Mouse (Mus musculus) adrenal gland, adult (tissue): ENCODE results near the gene D430042O09Rik.
"Not testable (repeated sequence)": the region's sequence is repeated elsewhere in the genome, so short reads cannot be mapped to it uniquely, and the experiment has no call there.

Experiments
- DNase-seq, 2 experiments: peaks; one replicate each; pipeline ENCODE4 v3.0.0; 2022 to 2023; ENCODE audit warnings: low spot score in 1 of 2; ENCODE audit not compliant: inconsistent age in 2 of 2

D430042O09Rik gene

DNA sequence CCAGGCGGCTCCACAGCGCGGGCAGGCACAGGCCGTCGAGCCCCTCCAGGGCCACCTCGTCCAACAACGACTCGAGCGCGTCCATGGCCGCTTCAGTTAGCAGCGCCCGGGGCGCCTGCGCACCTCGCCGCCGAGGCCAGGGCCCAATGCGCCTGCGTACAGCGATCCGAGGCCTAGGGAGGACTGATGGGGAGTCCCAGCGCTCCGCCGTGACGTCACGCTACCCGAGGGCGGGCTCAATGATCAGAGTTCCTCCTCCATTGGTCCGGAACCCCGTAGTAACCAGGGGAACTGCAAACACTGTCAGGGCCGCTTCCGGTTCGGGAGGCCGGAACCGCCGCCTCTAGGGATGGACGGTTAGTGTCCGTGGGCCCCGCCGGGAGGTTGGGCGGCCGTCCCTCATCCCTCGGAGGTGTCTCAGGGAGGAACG lies at the start of gene D430042O09Rik, which contains the start of gene Gtf3c1:
TSS of gene D430042O09Rik (plus strand) at position 296 of the 430 bp plus-strand sequence.
TSS of gene Gtf3c1 (minus strand) at position 188 of the 430 bp plus-strand sequence.
- peak; percentile 100 for DNase-seq

DNA sequence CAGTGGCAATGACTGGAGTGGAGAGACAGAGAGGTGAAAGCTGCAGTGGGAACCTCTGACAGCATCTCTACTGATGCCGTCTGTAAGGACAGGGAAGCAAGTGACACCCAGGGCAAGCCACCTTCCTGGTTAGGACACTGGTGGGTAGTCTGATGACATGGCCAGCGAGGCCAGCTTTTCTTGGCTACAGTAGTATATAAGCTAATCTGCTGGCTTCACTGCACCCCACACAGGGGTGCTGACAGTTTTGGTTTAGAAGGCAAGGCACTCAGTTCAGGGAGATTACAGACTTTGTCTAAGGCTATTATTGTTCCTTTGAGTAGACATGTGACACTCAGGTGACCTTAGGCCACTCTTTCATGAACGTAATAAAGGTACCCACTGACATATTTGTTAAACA lies 44.0 kb upstream of the D430042O09Rik start:
- no peak for DNase-seq

DNA sequence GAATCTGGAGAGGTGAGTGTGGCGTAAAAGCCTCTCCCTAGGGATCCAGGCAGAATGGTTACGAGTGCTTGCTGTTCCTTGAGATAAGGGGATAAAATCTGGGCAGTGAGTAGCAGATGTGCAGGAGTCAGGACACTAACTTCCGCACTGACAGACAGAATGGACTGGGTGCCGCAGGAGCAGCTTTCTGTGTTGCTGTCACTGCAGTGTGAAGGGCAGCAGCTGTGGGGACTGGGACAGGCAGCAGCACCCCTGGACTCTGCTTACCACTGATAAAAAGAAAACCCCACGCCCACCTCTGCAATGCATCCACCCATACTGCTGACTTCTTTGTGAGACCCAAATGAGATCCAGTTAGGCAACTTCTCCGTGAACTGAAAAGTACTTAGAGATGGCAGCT lies 36.8 kb upstream of the D430042O09Rik start:
- no peak for DNase-seq

- peak; percentile 32 to 67 for DNase-seq
These were observed 36.3 kb upstream of the D430042O09Rik start for GRCm38 (mm10) chr7:125671396-125671795.

DNA sequence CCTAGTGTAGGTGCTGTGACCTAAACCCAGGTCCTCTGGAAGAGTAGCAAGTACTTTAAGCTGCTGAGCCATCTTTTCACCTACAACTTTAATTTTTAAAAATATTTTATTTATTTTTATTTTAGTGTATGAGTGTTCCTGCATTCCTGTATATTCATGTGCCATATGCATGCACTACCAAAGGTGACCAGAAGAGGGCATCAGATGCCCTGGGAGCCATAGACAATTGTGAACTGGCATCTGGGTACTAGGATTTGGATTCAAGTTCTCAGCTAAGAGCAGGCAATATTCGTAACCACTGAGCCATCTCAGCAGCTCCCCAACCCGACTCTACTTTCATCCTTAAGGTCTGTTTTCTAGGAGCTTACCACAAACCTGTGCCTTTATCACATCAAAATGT lies 32.8 kb upstream of the D430042O09Rik start:
- peak; percentile 30 to 80 for DNase-seq

DNA sequence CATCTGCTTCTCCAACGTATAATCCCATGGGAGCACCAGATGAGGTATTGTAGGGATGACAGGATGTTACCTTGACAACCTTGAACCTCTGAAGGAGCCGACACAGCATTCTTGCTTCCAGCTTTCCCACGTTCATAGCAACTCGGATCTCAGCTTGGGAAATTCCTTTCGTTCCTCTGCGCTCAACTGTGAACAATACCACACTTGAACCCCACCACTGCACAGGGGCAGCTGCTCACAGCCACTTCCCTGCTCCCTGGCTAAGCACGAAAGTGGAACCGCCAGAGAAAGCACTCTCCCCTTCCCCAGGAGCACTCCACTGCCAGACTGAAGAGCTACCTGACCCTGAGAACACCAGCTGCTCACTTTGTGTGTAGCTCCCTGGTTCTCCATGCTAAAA lies 28.9 kb upstream of the D430042O09Rik start:
- no peak for DNase-seq

- no peak for DNase-seq
These were observed 27.8 kb upstream of the D430042O09Rik start for GRCm38 (mm10) chr7:125679936-125680335.

DNA sequence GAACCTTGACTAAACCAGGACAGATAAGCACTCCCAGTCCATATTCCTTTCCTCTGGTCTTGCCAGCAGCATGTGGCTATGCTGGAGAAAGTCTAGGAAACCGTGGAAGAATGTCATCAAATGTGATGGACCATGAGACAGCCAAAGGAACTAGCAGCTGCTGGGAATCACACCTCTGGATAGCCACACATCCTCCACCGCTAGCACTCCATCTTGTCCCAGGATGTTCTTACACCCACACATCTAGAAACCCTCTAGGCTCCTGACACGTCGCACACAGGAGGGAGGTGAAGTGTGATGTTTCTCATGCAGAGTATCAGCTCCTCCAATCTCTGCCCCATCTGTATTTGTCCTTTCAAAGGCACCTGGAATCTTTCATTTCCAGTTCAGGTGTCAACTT lies 17.2 kb upstream of the D430042O09Rik start:
- no peak for DNase-seq

- DNase-seq: no peak
These were observed 13.6 kb upstream of the D430042O09Rik start for GRCm38 (mm10) chr7:125694056-125694455.

- no peak for DNase-seq
These were observed 4.9 kb upstream of the D430042O09Rik start for GRCm38 (mm10) chr7:125702791-125703190.

- DNase-seq: no peak
These were observed 502 bp upstream of the D430042O09Rik start for GRCm38 (mm10) chr7:125707186-125707585.

DNA sequence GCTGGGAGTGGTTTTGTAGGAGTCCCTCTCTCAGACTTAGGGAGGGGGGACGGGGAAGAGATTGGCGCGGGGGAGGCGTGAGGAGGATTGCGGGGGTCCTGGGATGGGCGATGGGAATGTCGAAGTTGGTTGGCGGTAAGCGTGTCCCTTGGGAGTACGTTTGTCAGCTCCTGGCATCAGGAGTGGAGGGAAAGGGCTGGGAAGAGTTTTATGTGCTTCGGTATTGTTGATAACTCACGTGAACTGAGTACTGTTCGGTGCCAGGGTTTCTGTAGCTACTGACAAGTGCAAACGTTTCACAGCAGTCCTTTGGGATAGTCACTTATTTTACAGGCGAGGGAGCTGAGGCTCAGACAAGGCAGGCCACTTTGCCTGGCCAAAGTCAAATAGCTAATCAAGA lies 412 bp downstream of the D430042O09Rik start:
- no peak for DNase-seq

DNA sequence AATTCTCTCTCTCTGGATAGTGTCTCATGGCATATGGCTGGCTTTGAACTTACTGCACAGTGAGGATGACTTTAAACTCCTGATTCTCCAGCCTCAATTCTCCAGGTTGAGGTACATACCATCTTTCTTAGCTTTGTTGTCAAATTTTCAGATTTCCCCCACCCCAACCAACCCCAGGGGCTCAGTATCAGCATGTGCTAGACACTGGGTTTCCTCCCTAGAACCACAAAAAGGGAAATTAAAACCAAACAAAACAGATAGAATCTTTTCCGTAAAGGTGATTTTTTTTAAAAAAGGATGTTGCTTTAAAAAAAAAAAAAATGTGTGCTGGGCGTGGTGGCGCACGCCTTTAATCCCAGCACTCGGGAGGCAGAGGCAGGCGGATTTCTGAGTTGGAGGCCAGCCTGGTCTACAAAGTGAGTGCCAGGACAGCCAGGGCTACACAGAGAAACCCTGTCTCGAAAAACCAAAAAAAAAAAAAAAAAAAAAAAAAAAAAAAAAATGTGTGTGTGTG lies 5.9 kb downstream of the D430042O09Rik start:
- DNase-seq: not testable (repeated sequence)

DNA sequence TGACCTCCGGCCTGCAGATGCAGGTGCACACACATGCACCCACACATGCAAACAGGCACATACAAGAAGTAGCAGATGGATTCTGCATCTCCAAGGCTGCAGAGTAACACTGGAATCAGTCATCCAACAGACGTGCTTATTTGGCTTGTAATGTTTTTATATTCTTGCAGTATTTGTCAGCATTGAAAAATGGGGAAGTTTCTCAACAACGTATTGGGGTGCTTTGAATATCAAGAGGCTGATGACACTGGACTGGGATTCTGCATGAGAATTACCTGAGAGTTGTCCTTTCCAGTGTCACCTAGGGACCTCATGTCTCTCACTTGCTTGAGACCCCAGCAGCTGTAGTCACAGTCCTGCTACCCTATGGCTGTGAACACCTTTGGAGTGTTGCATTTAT lies 7.1 kb downstream of the D430042O09Rik start:
- no peak for DNase-seq

- DNase-seq: no peak
These were observed 9.0 kb downstream of the D430042O09Rik start for GRCm38 (mm10) chr7:125716724-125717123.

- no peak for DNase-seq
These were observed 9.9 kb downstream of the D430042O09Rik start for GRCm38 (mm10) chr7:125717612-125718011.

DNA sequence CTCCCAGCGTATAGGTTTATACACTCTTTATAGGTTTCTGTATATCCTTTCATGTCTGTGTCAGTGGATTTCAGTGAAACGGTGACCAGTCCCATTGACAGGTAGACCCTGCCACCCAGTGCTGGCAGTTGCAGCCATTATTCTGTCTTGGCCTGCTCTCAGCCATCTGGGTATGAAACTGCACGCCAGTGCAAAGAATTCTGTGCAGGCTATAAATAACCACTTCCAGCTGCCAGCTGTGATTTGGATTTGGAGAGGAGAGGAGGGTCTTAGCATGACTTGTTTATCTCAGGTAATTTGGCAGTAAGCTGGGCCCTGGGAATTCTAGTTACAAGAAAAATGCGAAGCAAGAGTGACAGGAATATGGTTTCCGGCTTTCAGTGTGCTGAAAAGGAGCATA lies 12.7 kb downstream of the D430042O09Rik start:
- DNase-seq: no peak

GRCm38 (mm10) chr7:125721033-125721432 lies 13.3 kb downstream of the D430042O09Rik start:
- no peak for DNase-seq

GRCm38 (mm10) chr7:125722127-125722526 lies 14.4 kb downstream of the D430042O09Rik start:
- DNase-seq: no peak

- DNase-seq: no peak
These were observed 15.7 kb downstream of the D430042O09Rik start for GRCm38 (mm10) chr7:125723189-125723972.

GRCm38 (mm10) chr7:125731679-125732078 lies 24.0 kb downstream of the D430042O09Rik start:
- DNase-seq: peak in 1 of 2 experiments; percentile 17

DNA sequence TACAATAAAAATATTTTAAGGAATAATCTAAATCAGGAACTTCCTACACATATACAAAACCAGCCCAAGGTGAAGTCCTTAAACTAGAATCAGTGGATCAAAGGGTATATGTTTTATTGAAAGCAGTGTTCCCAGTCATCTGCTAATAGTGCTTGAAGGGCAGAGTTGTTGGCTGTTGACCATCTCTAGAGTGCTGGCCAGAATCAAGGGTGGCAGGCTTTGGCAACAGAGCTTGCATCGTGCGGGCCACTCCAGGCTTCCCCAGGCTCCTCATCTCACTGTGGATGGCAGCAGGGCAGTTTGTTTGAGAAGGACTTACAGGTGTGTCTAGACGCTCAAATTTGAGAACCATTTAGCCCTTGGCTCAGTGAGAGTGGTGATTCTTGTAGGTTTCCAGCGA lies 26.1 kb downstream of the D430042O09Rik start:
- DNase-seq: peak in 1 of 2 experiments; percentile 24
